Mouse (Mus musculus) brain, adult 2 months (tissue): Measurements from ENCODE around the gene E2f4.

Experiments
- DNase-seq: peaks from one replicate; pipeline ENCODE4 v3.0.0; 2011; ENCODE audit warnings: low read depth, low spot score

Gene E2f4

GRCm38 (mm10) chr8:105297511-105298192 lies at the start of gene E2f4:
Gene E2f4 (plus strand): TSS chr8:105297663.
- DNase-seq, result peak; percentile 98

DNA sequence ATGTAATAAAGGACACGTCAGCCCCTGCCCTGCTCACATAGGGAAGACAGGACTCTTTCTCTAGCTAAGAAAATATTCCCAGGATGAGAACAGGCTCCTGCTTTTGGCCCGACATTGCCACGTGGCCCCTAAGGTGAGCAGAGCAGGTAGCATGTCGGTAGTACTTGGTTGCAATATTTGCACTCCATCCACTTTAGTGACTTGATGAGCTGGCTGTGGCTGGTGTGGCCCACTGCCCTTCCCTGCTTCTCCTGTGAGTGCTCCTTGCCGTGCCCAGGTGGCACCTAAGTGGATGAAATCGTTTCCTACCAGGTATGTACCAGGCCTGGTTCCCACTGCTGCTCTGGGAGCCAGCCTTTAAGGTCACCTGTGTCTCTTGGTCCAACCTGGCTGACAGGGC lies 45.5 kb upstream of the E2f4 start:
- no peak for DNase-seq

DNA sequence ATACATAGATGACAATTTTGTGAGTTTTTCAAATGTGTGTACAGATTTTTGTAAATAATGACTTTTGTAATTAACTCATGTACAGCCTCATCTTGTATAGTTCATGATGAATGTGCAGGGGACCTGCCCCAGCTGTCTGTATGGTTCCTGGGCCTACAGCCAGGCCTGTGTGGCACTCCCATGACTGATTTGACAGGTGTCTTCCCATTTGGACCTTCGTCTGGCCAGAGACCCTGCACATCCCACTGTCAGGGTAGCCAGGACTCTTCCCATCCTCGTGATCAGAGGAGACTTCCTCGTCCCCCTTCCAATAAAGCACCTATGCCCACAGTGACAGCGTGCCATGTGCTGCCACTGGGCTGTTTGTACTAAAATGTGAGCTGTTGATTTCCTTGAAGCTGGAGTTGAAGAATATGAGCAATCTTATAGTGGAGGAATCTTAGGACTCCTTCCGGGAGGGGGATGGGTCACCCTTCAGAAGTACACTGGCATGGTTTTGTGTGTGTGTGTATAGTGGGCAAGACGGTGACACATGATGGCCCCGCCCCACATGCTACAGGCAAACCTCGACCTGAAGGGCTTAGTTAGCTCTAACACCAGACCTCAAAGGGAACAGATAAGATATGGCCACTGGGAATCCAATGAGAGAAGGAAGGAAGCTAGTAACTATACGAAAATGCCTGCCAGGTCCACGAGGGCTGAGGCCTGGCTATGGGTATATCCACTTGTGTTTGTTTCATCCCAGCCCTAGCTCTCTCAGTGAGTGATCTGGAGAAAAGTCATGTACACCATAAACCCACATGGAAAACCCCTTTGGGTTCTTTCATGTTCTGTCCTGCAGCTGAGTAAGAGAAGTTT lies 44.6 kb upstream of the E2f4 start:
- DNase-seq, result no peak

GRCm38 (mm10) chr8:105253766-105254151 lies 43.7 kb upstream of the E2f4 start:
- no peak for DNase-seq

DNA sequence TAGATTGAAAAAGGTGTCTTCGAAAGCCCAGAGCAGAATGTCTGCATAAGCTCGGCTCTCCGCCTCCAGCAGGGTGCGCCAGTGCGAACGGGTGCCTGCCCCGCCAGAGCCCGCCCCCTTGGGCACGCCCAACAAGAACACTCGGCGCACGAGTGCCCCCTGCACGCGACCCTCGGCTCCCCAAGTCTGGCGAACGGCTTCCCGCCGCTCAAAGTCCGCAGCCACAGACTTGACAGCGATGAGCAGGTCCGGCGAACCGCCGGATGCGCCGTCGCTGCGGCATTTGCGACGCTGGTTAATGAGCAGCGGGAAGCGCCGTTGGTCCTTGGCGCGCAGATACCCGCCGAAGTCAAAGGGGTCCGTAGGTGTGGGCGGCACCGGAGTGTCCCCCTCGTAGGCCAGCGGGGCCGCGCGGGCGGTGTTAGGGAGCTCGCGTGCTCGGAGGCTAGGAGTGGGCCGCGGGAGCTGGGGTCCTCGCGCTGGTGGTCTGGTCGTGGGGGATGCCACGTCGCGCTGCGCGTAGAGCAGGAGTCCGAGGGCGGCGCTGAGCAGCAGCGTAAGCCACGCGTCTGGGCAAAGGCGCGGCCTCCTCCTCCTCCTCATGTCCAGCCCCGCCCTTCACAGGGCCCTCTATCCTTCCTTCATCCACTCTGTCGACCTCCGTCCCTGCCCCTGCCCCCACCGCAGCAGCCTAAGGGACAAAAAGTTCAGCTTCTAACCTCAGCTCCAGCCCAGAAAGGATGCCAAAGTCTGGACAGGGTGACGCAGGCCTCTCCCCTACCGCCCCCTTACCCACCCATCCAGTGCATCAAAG lies 43.1 kb upstream of the E2f4 start:
- DNase-seq, result peak; percentile 91

- DNase-seq, result peak; percentile 80
These were observed 42.5 kb upstream of the E2f4 start, which contains the start of gene B3gnt9 for GRCm38 (mm10) chr8:105254966-105255350. Gene B3gnt9 (minus strand): TSS chr8:105255153.

DNA sequence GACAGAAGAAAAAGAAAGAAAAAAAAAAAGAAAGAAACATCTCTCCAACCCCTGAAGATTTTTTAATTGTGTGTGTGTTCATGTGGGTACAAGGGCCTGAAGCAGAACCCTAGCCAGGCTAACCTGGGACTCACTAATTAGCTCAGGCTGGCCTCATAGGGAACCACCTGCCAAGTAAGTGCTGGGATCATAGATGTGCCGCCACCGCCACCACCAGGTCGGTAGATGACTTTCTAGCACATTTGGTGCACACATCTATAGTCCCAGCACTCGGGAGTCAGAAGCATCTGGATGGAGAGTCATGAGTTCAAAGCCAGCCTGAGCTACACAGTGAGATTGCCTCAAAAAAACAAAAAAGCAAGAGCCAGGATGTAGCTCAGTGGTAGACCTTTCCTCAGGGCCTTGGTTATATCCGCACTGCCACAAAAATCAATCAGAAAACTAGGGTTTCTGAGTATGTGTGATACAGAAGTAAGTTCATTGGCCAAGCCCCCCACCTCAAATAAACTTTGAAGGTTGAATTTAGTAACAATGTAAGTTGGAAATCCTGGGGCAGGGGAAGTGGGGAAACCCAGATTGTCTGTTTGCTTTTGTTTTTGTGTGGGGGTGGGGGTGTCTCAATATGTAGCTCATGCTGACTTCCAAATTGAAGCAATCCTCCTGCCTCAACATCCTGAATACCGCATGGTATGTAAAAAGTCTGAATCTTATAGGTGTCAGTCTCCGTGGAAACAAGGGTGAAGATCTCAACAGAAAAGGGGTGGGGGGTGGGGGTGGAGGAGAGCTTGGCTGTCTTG lies 39.9 kb upstream of the E2f4 start:
- no peak for DNase-seq

DNA sequence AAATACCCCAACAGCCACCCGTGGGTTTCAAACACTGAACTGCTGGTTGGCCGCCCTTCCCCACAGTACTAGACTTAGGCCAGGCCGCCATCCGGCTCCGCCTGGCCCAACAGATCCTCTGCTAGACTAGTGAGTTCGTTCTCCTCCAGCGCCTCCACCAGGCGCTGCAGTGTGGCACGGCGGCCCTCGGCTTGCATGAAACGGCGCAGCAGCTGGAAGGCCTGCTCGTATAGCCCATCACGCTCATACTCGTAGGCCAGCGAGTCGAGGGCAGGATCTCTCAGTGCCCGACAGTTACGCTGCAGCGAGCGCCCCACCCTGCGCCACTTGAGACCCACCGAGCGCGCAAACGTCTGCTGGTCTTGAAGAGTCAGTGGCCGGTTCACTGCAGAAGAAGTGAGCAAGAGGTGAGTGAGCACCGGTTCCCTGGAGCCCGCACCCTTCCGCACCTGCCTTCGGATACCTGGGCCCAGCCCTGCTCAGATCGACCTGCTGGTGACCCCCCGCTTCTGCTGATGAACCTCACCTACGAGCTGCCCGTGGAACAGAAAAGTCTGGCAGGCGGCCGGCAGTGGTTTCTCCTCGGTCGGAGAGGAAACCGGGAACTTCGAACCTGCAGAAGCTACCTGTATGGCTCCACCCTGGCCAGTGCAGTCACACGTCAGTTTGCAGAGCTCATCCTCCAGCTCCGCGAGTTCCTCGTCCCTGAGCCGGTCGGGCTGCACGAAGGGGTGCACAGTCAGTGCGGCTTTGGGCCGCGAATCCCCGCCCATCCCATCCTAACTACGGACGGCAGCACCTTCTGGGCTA lies 38.3 kb upstream of the E2f4 start:
- peak; percentile 63 for DNase-seq

DNA sequence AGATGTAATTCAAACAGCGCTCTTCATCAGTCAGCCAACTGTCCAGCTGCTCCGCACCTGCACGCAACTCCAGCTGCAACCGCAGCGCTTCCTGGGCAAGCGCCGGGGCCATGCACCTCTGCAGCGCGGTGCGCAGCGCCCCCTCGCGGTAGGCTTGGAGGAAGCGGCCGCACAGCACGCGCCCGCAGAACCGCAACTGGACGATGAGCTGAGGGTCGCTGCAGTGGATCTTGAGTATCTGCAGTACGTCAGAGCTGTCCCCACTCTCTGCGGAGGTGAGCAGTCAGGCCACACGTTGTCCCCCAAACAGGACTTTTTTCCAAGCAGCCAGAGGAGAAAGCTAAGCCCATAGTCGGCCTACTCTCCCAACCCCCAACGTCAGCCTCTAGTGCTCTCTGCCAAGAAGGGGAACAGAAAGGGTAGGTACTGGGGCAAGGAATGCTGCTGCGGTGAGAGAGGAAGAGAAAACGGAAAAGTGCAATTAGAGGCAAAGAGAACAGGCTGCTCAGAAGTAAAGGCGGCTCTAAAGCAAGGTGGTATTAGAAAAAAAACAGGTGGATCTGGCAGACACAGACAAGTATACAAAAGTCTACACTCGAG lies 37.6 kb upstream of the E2f4 start:
- DNase-seq, result peak; percentile 82

- no peak for DNase-seq
These were observed 36.9 kb upstream of the E2f4 start for GRCm38 (mm10) chr8:105260371-105261099.

DNA sequence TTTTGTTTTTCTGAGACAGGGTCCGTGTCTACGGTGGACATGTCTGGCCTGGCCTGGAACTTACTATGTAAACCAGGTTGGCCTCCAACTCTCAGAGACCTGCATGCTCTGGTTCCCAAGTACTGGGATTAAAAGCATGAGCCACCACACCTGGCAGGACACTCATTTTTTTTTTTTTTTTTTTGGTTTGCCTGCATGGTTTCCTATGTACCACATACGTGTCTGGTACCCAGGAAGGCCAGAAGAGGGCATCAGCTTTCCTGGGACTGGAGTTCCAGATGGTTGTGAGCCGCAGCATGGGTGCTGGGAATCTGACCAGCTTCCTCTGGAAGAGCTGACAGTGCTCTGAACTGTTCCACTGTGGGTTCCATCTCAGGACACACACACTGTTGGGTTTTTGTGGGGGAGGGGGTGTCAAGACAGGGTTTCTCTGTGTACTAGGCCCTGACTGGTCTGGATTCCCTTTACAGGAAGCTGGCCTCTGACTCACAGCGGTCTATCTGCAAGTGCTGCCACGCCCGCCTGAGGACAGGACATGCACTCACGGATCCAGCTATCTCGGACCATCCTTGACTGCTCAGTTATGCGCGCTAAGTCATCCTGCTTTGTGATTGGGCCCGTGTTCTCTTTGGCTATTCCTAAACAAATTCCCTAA lies 36.0 kb upstream of the E2f4 start:
- DNase-seq, result no peak

DNA sequence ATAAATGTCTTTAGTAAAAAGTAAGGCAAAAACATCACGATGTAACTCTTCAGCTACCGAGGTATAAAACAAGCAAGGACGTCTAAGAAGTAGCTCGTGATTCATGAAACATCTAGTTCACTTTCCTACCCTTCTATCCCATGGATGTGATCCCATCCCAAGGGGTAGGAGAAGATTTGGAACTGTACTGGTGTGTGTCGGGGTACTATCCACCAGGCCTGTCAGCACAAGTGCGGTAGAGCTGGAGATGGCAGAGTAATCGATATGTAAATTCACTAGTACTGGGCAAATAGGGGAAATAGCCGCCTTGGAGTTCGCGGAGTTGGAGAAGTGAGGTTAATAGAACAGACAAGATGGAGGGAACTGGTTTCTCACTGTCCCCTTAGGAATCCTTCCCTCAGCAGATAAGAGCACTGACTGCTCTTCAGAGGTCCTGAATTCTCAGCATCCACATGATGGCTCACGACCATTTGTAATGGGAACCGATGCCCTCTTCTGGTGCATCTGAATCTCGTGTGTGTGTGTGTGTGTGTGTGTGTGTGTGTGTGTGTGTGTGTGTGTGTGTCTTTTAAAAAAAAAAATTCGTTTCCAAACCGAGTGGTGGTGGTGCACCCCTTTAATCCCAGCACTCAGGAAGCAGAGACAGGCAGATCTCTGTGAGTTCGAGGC lies 34.1 kb upstream of the E2f4 start:
- DNase-seq, result no peak

- DNase-seq, result peak; percentile 66
These were observed 33.2 kb upstream of the E2f4 start, which contains the start of the genes Tradd and Fbxl8 for GRCm38 (mm10) chr8:105264024-105264982. Gene Tradd (minus strand): TSS chr8:105264609. Gene Fbxl8 (plus strand): TSS chr8:105264648.

- no peak for DNase-seq
These were observed 32.3 kb upstream of the E2f4 start for GRCm38 (mm10) chr8:105265128-105265527.

DNA sequence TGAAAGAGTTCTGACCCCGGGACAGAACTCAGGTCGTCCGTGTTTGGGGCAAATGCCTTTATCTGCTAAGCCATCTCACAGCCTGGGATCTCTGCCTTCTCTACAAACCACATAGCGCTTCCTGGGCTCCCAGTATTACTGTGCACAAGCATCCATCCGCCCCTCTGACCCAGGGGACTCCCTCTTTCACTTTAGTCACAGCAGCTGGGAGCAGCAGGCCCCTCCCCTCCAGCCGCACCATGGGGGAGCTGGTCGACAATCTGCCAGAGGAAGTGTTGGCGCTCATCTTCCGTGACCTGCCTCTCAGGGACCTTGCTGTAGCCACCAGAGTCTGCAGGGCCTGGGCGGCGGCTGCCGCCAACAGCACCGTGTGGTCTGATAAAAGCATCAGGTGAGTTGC lies 30.7 kb upstream of the E2f4 start:
- DNase-seq, result no peak

GRCm38 (mm10) chr8:105268342-105269074 lies 29.0 kb upstream of the E2f4 start:
- peak; percentile 97 for DNase-seq
